Mouse (Mus musculus): ENCODE data around the gene Gab2. TPM values are rescaled to one million over a fixed set of nuclear protein-coding genes. Genes with fewer than 3 reads are reported as not detected.
A peak's percentile ranks its signal among the peaks of the same experiment; 100 is the strongest.

The Gab2 gene
- polyA plus RNA-seq, 1 experiment from 2014 or later: 5.4 TPM

- Histone ChIP-seq H3K27ac (ENCODE audit: low read length) (no peak overlapping the region), H3K27me3 (replicated peaks; ENCODE audit: control insufficient read depth, insufficient read depth, low read length) (no peaks in the 10 kb centered on the region), H3K4me1 (ENCODE audit: control insufficient read depth, insufficient read depth, low read length) (no peaks in the 10 kb centered on the region), H3K36me3 (ENCODE audit: control insufficient read depth, insufficient read depth, low read length) (peaks cover 9% of the 10 kb centered on the region; the same call in 1 of the 2 replicates), H3K9ac (ENCODE audit: low read depth, low read length) (no peak overlapping the region), H3K4me2 (ENCODE audit: low read depth, low read length) (no peak overlapping the region), H3K9me3 (ENCODE audit: control insufficient read depth, low read length) (no peaks in the 10 kb centered on the region), H3K4me3 (ENCODE audit: low read length) (no peak overlapping the region)
- WGBS: 85% methylated on average over 7 of the region's 7 CpGs
- no peak for ATAC-seq
These were observed 232.1 kb downstream of the Gab2 start for GRCm38 (mm10) chr7:97313364-97313995.

DNA sequence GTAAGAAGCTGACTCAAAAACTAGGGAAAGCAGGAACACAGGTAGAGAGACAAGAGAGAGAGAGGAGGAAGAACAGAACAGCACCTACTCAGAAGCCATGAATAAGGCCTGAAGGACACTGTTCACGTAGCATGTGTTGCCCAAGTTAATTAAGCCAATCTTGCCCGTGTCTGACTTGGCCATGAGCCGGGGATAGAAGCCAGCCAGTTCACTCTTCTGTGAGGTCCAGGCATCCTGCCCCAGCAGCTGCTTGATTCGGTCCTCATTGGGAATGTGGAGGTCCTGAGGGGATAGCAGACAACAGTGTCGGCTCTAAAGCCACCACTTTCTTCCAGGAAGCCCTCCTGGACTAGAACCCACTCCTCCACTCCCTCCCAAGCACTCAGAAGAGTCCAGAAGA, 233.3 kb downstream of the Gab2 start:
- Histone ChIP-seq H3K4me3 (ENCODE audit: low read length) (no peak overlapping the region), H3K36me3 (ENCODE audit: control insufficient read depth, insufficient read depth, low read length) (0 out of 2 replicates have a peak, but pooled peaks cover under 1% of the 10 kb centered on the region), H3K4me1 (ENCODE audit: control insufficient read depth, insufficient read depth, low read length) (no peaks in the 10 kb centered on the region), H3K4me2 (ENCODE audit: low read depth, low read length) (no peak overlapping the region), H3K27me3 (replicated peaks; ENCODE audit: control insufficient read depth, insufficient read depth, low read length) (no peaks in the 10 kb centered on the region), H3K27ac (ENCODE audit: low read length) (no peak overlapping the region), H3K9ac (ENCODE audit: low read depth, low read length) (no peak overlapping the region), H3K9me3 (ENCODE audit: control insufficient read depth, low read length) (no peaks in the 10 kb centered on the region)
- no peak for ATAC-seq
- 89% methylated on average over 5 of the region's 5 CpGs for WGBS

DNA sequence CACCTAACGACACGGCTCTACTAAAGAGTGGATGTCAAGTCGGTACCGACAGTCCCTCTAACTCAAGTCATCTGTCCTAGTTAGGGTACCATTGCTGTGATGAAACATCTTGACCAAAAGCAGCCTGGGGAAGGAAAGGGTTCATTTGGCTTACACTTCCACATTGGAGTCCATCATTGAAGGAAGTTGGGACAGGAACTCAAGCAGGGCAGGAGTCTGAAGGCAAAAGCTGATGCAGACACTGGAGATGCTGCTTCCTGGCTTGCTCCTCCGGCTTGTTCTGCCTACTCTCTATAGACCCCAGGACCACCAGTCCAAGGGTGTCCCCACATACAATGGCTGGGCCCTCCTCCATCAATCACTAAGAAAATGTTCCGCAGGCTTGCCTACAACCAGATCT, 234.3 kb downstream of the Gab2 start:
- 90% methylated on average over 6 of the region's 6 CpGs for WGBS

GRCm38 (mm10) chr7:97317706-97318105, 236.3 kb downstream of the Gab2 start:
- H3K4me2 ChIP-seq (ENCODE audit: low read depth, low read length): no peak overlapping the region
- WGBS: 78% methylated on average over 3 of the region's 3 CpGs
- no peak overlapping the region for H3K27ac ChIP-seq (ENCODE audit: low read length)
- H3K4me1 ChIP-seq (ENCODE audit: control insufficient read depth, insufficient read depth, low read length): no peaks in the 10 kb centered on the region
- no peaks in the 10 kb centered on the region for H3K27me3 ChIP-seq (replicated peaks; ENCODE audit: control insufficient read depth, insufficient read depth, low read length)
- no peaks in the 10 kb centered on the region for H3K36me3 ChIP-seq (ENCODE audit: control insufficient read depth, insufficient read depth, low read length)
- ATAC-seq: no peak
- no peaks in the 10 kb centered on the region for H3K9me3 ChIP-seq (ENCODE audit: control insufficient read depth, low read length)
- H3K9ac ChIP-seq (ENCODE audit: low read depth, low read length): no peak overlapping the region
- H3K4me3 ChIP-seq (ENCODE audit: low read length): no peak overlapping the region

More for the DNA sequence above, 234.3 kb downstream of the Gab2 start:
- H3K27me3 ChIP-seq (replicated peaks; ENCODE audit: control insufficient read depth, insufficient read depth, low read length): no peaks in the 10 kb centered on the region
- no peaks in the 10 kb centered on the region for H3K4me1 ChIP-seq (ENCODE audit: control insufficient read depth, insufficient read depth, low read length)
- H3K4me3 ChIP-seq (ENCODE audit: low read length): no peak overlapping the region
- no peaks in the 10 kb centered on the region for H3K36me3 ChIP-seq (ENCODE audit: control insufficient read depth, insufficient read depth, low read length)
- H3K9ac ChIP-seq (ENCODE audit: low read depth, low read length): no peak overlapping the region
- no peak overlapping the region for H3K4me2 ChIP-seq (ENCODE audit: low read depth, low read length)
- H3K9me3 ChIP-seq (ENCODE audit: control insufficient read depth, low read length): no peaks in the 10 kb centered on the region
- ATAC-seq: no peak
- no peak overlapping the region for H3K27ac ChIP-seq (ENCODE audit: low read length)

DNA sequence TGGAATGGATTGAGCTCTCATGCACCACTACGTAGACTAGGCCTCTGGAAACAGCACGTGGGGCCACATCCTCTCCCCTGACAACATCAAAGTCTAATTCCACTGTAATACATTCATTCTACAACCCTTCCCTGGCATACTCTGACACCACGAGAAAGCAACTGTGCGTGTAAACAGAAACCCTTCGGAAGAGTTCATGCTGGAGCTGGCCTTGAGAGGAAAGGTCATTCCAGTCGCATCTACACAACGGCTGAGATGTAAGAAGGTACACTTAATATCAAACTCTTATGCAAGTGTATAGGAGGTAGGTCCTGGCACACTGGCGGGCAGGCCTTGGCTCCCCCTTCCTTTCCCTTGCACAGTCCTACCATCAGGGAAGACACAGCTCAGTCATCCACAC, 243.0 kb downstream of the Gab2 start:
- Histone ChIP-seq H3K9ac (ENCODE audit: low read depth, low read length) (no peak overlapping the region), H3K27me3 (replicated peaks; ENCODE audit: control insufficient read depth, insufficient read depth, low read length) (peaks cover 25% of the 10 kb centered on the region), H3K4me2 (ENCODE audit: low read depth, low read length) (no peak overlapping the region), H3K4me1 (ENCODE audit: control insufficient read depth, insufficient read depth, low read length) (peaks cover 5% of the 10 kb centered on the region), H3K27ac (ENCODE audit: low read length) (no peak overlapping the region), H3K9me3 (ENCODE audit: control insufficient read depth, low read length) (no peaks in the 10 kb centered on the region), H3K36me3 (ENCODE audit: control insufficient read depth, insufficient read depth, low read length) (no peaks in the 10 kb centered on the region), H3K4me3 (ENCODE audit: low read length) (no peak overlapping the region)
- WGBS: 90% methylated on average over 8 of the region's 8 CpGs
- no peak for ATAC-seq

GRCm38 (mm10) chr7:97325156-97325985, 244.0 kb downstream of the Gab2 start:
- Histone ChIP-seq H3K4me2 (ENCODE audit: low read depth, low read length) (peak overlapping the region; percentile 54), H3K9me3 (ENCODE audit: control insufficient read depth, low read length) (no peaks in the 10 kb centered on the region), H3K36me3 (ENCODE audit: control insufficient read depth, insufficient read depth, low read length) (no peaks in the 10 kb centered on the region), H3K27me3 (replicated peaks; ENCODE audit: control insufficient read depth, insufficient read depth, low read length) (peaks cover 25% of the 10 kb centered on the region), H3K9ac (ENCODE audit: low read depth, low read length) (peak overlapping the region; percentile 12), H3K27ac (ENCODE audit: low read length) (no peak overlapping the region), H3K4me1 (ENCODE audit: control insufficient read depth, insufficient read depth, low read length) (peaks cover 5% of the 10 kb centered on the region), H3K4me3 (ENCODE audit: low read length) (peak overlapping the region; percentile 36)
- ATAC-seq: no peak
- 11% methylated on average over 96 of the region's 96 CpGs for WGBS

GRCm38 (mm10) chr7:97327376-97327775, 246.0 kb downstream of the Gab2 start:
- H3K9ac ChIP-seq (ENCODE audit: low read depth, low read length): no peak overlapping the region
- 94% methylated on average over 4 of the region's 4 CpGs for WGBS
- H3K9me3 ChIP-seq (ENCODE audit: control insufficient read depth, low read length): no peaks in the 10 kb centered on the region
- no peaks in the 10 kb centered on the region for H3K36me3 ChIP-seq (ENCODE audit: control insufficient read depth, insufficient read depth, low read length)
- no peak for ATAC-seq
- no peak overlapping the region for H3K27ac ChIP-seq (ENCODE audit: low read length)
- peaks cover 25% of the 10 kb centered on the region for H3K27me3 ChIP-seq (replicated peaks; ENCODE audit: control insufficient read depth, insufficient read depth, low read length)
- no peak overlapping the region for H3K4me2 ChIP-seq (ENCODE audit: low read depth, low read length)
- no peak overlapping the region for H3K4me3 ChIP-seq (ENCODE audit: low read length)
- H3K4me1 ChIP-seq (ENCODE audit: control insufficient read depth, insufficient read depth, low read length): peaks cover 14% of the 10 kb centered on the region

- Histone ChIP-seq H3K36me3 (ENCODE audit: control insufficient read depth, insufficient read depth, low read length) (no peaks in the 10 kb centered on the region), H3K4me2 (ENCODE audit: low read depth, low read length) (no peak overlapping the region)
- WGBS: 65% methylated on average over 13 of the region's 13 CpGs
These were observed 247.7 kb downstream of the Gab2 start for GRCm38 (mm10) chr7:97328891-97329588.

GRCm38 (mm10) chr7:97329676-97330075, 248.3 kb downstream of the Gab2 start:
- no peak for ATAC-seq
- H3K27me3 ChIP-seq (replicated peaks; ENCODE audit: control insufficient read depth, insufficient read depth, low read length): peaks cover 23% of the 10 kb centered on the region
- WGBS: 85% methylated on average over 3 of the region's 3 CpGs
- no peaks in the 10 kb centered on the region for H3K36me3 ChIP-seq (ENCODE audit: control insufficient read depth, insufficient read depth, low read length)
- no peaks in the 10 kb centered on the region for H3K9me3 ChIP-seq (ENCODE audit: control insufficient read depth, low read length)
- no peak overlapping the region for H3K27ac ChIP-seq (ENCODE audit: low read length)
- H3K9ac ChIP-seq (ENCODE audit: low read depth, low read length): peak overlapping the region; percentile 5; the same call in 1 of the 2 replicates
- H3K4me3 ChIP-seq (ENCODE audit: low read length): no peak overlapping the region
- H3K4me1 ChIP-seq (ENCODE audit: control insufficient read depth, insufficient read depth, low read length): peaks cover 20% of the 10 kb centered on the region
- H3K4me2 ChIP-seq (ENCODE audit: low read depth, low read length): no peak overlapping the region

More at GRCm38 (mm10) chr7:97328891-97329588, 247.7 kb downstream of the Gab2 start:
- Histone ChIP-seq H3K4me3 (ENCODE audit: low read length) (no peak overlapping the region), H3K27ac (ENCODE audit: low read length) (no peak overlapping the region), H3K27me3 (replicated peaks; ENCODE audit: control insufficient read depth, insufficient read depth, low read length) (peaks cover 25% of the 10 kb centered on the region), H3K9me3 (ENCODE audit: control insufficient read depth, low read length) (no peaks in the 10 kb centered on the region), H3K4me1 (ENCODE audit: control insufficient read depth, insufficient read depth, low read length) (peaks cover 20% of the 10 kb centered on the region), H3K9ac (ENCODE audit: low read depth, low read length) (no peak overlapping the region)
- no peak for ATAC-seq
